Mouse (Mus musculus) thymus, adult 2 months (tissue): ENCODE data around the gene Lef1. TPM values are rescaled to one million over a fixed set of nuclear protein-coding genes. Genes with fewer than 3 reads are reported as not detected.

ENCODE experiments used
- DNase-seq: peaks from one replicate; pipeline ENCODE4 v3.0.0; 2021
- H3K27ac ChIP-seq: fragments of 200-500 bp; 2 replicates; pipeline ENCODE4 v1.5.1; 2012; ENCODE audit warnings: low read length, control low read depth; ENCODE audit not compliant: control insufficient read depth, insufficient read depth
- H3K27me3 ChIP-seq: fragments of 200-500 bp; 2 replicates; pipeline ENCODE4 v1.6.1; 2012; ENCODE audit warnings: mild to moderate bottlenecking, low read length, moderate library complexity, mixed read lengths; ENCODE audit not compliant: control insufficient read depth, insufficient read depth
- H3K36me3 ChIP-seq: fragments of 200-500 bp; 2 replicates; pipeline ENCODE4 v1.6.1; 2012; ENCODE audit warnings: mild to moderate bottlenecking, low read length, moderate library complexity; ENCODE audit not compliant: control insufficient read depth, insufficient read depth
- H3K4me1 ChIP-seq: fragments of 200-500 bp; replicated peaks from 2 replicates; pipeline ENCODE4 v1.6.1; 2012; ENCODE audit warnings: low read length; ENCODE audit not compliant: control insufficient read depth, insufficient read depth
- H3K4me3 ChIP-seq: fragments of 200-500 bp; 2 replicates; pipeline ENCODE4 v1.5.1; 2012; ENCODE audit warnings: mild to moderate bottlenecking, low read length, control low read depth, moderate library complexity; ENCODE audit not compliant: control insufficient read depth, insufficient read depth
- CTCF ChIP-seq: fragments of 200-500 bp; IDR thresholded peaks from 2 replicates; pipeline ENCODE4 v1.5.1; 2012; ENCODE audit warnings: mild to moderate bottlenecking, control low read depth, low read length, moderate library complexity, borderline replicate concordance; ENCODE audit not compliant: control insufficient read depth, poor library complexity, insufficient read depth; ENCODE audit errors: extremely low read depth
- POLR2A ChIP-seq: fragments of 200-500 bp; IDR thresholded peaks from 2 replicates; pipeline ENCODE4 v1.6.1; 2012; ENCODE audit warnings: mild to moderate bottlenecking, low read length, control low read depth, moderate library complexity; ENCODE audit not compliant: control insufficient read depth, poor library complexity, insufficient read depth; ENCODE audit errors: extremely low read depth
- WGBS: fragments of 180-500 bp; shearing (Covaris S2); methylation state at CpG from one replicate; pipeline ENCODE4 v1.1.7; 2018; 5-methylcytosine and 5-hydroxymethylcytosine counted together
- polyA plus RNA-seq: library from polyadenylated mRNA; depleted of rRNA; stranded (reverse); fragments of >200 nt; gene quantifications from 2 replicates; pipeline ENCODE4 v1.2.3, GENCODE M21; 2012

Lef1 gene
- polyA plus RNA-seq, 1 experiment, result 279 TPM

DNA sequence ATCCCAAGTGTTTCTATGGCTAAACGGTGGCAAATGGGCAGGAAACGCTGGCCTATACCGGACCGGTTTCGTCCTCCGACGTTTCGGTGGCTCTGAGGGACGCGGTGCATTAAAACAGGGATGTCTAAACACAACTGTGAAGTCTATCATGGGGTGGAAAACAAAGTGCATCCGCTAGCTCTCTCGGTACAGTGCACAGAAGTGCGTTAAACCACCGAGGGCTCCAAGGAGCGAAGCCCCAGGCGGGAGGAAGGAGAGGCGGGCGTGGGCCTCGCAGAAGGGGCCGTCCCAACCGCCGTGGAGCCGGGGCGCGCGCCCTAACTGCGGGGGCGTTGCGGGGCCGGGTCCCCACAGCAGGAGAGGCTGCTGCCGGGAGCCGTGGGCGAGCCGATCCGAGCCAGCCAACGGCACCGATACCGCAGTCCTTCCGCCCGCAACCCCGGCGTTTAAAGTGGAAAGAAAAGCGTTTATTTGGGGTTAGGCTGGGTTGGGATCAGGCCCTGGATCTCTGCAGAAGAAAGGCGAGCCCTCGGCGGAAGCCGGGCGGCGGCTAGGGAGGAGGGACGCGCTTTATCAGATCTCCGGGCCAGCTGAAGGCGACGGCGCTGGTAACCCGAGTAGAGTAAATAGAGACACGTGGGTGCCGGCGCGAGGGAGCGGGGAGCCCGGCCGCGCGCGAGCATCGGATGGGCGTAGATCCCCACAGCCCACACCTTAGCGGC is 1.7 kb downstream of the Lef1 start:
- Histone ChIP-seq H3K4me1 (peaks cover 24% of the 10 kb centered on the region), H3K27me3 (peaks cover 3% of the 10 kb centered on the region), H3K4me3 (peak overlapping the region; percentile 97), H3K27ac (peak overlapping the region; percentile 92), H3K36me3 (peaks cover 24% of the 10 kb centered on the region)
- peak; percentile 82 for DNase-seq
- under 1% methylated on average over 69 of the region's 69 CpGs for WGBS
- TF ChIP-seq CTCF, result no peak
- TF ChIP-seq POLR2A, result no peak; the same call in none of the 2 replicates

DNA sequence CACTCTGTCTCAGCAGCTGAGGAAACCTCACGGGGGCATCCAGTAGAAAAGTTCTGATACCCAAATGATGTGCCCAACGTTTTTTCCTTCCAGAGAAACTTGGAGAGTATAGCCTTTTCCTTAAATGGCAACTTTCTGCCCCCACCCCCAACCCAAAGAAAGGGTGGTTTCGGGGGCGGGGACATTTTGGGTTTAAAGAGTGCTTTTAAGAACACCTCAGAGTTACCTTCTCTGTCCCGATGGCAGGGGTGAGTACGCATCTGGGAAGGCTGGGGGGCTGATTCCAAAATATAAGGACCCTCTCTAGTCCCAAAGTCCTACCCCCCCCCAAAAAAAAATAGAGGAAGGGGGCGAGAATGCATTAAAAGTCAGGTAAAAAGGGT is 2.3 kb downstream of the Lef1 start:
- H3K4me1 ChIP-seq, result peaks cover 23% of the 10 kb centered on the region
- peaks cover 29% of the 10 kb centered on the region for H3K36me3 ChIP-seq
- peak overlapping the region; percentile 97 for H3K4me3 ChIP-seq
- DNase-seq, result peak; percentile 78
- peak overlapping the region; percentile 92 for H3K27ac ChIP-seq
- under 1% methylated on average over 7 of the region's 7 CpGs for WGBS
- peaks cover 3% of the 10 kb centered on the region for H3K27me3 ChIP-seq
- TF ChIP-seq CTCF (no peak), POLR2A (no peak; the same call in 1 of the 2 replicates)

DNA sequence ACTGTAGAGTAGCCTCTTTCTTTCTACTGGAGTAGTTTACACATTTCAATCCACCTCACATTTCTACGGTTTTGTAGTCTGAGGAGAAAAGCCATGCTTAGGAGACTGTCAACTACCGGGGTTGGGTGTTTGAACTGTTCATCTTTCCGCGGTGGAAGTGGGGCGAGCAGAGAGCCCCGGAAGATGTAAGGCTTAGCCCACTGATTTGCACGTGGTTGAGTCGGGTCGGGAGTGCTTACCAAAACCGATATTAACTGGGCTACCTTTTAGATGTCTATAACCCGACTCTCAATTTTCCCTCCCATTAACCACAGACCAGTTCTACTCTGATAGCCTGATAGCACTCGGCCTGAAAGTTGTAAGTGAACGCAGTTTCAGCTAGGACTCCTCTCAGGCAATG is 2.8 kb downstream of the Lef1 start:
- Histone ChIP-seq H3K27ac (peak overlapping the region; percentile 92), H3K4me1 (peaks cover 23% of the 10 kb centered on the region), H3K4me3 (peak overlapping the region; percentile 97), H3K36me3 (peaks cover 31% of the 10 kb centered on the region), H3K27me3 (peaks cover under 1% of the 10 kb centered on the region)
- WGBS, result 4% methylated on average over 13 of the region's 13 CpGs
- peak; percentile 66 for DNase-seq
- TF ChIP-seq POLR2A (0 out of 2 replicates have a peak, but pooled peaks have one; percentile 28), CTCF (no peak)

DNA sequence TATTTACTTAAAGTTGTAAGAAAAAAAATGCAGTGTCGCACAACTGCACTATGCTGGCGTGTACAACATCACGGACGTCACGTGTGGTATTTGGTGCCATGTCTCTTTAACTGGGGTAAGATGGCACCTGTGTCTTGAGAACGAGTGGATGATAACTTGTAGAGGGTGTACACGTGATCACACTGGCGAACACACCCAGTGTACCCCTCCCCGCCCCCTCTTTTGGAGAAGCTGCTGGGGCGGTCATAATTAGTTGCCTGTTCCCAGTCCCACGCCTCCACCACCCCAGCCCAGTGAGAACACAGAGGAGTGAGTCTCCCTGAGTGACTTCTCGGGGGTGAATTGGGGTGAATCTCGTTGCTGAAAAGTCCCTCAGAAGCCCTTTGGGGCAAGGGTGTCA is 5.8 kb downstream of the Lef1 start:
- Histone ChIP-seq H3K27me3 (no peaks in the 10 kb centered on the region), H3K27ac (peak overlapping the region; percentile 31; the same call in 1 of the 2 replicates), H3K4me3 (peak overlapping the region; percentile 34), H3K4me1 (peaks cover 30% of the 10 kb centered on the region), H3K36me3 (peaks cover 57% of the 10 kb centered on the region)
- TF ChIP-seq POLR2A, result no peak
- TF ChIP-seq CTCF, result no peak
- no peak for DNase-seq
- WGBS, result 89% methylated on average over 13 of the region's 13 CpGs

DNA sequence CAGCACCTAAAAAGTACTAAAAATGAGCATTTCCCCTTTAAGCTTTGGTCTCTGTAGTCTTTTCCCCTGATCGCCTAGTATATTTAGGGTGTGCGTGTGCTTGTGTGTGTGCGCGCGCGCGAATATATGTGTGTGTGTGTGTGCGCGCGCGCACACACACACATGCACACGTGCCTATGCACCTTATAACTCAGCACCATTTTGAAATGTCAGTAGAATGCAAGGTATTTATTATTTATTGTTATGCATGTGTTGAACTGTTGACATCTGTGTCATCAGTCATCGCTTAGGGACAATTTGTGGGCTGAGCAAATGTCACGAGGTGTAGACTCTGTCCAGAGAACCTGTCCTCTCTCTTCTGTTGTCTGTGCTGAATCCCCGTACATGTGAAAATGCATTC is 7.1 kb downstream of the Lef1 start:
- Histone ChIP-seq H3K4me1 (peaks cover 34% of the 10 kb centered on the region), H3K36me3 (peaks cover 69% of the 10 kb centered on the region), H3K27ac (peak overlapping the region; percentile 80), H3K27me3 (no peaks in the 10 kb centered on the region), H3K4me3 (no peak overlapping the region)
- DNase-seq, result no peak
- TF ChIP-seq CTCF (no peak), POLR2A (no peak)
- 73% methylated on average over 15 of the region's 15 CpGs for WGBS

DNA sequence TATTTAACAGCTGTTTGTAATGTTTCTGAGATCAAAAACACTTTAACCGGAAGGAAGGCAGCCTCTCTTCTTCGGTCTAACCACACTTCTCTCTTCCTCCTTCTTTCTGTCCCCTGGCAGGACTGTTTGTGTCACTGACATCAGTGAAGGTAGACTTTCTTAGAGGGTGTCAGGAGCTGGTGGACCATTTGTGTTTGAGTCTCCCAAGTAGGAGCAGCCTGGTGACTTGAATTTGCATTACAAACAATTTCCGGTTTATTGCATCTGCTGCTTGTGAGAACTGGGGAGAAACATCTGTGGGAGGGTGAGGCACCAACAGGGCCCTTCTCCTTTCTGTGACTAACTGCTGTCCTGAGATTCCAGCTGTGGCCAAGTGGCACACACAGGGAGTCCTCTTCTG is 7.6 kb downstream of the Lef1 start:
- Histone ChIP-seq H3K27me3 (no peaks in the 10 kb centered on the region), H3K27ac (peak overlapping the region; percentile 91), H3K36me3 (peaks cover 74% of the 10 kb centered on the region), H3K4me3 (peak overlapping the region; percentile 12; the same call in 1 of the 2 replicates), H3K4me1 (peaks cover 34% of the 10 kb centered on the region)
- no peak for DNase-seq
- TF ChIP-seq POLR2A (no peak), CTCF (no peak)
- 4% methylated on average over 3 of the region's 3 CpGs for WGBS
